Mouse (Mus musculus) gastrocnemius, adult 18-20 months (tissue): ENCODE measurements around the gene Zfp28. TPM values are rescaled to one million over a fixed set of nuclear protein-coding genes. Genes with fewer than 3 reads are reported as not detected.
A peak's percentile ranks its signal among the peaks of the same experiment; 100 is the strongest.

Experiments
- DNase-seq: peaks from one replicate; pipeline ENCODE4 v3.0.0; 2021; ENCODE audit warnings: low spot score
- total RNA-seq, 2 experiments: library from RNA; stranded (reverse); gene quantifications; 2 replicates each; pipeline ENCODE4 v1.2.3; 2021

Gene Zfp28
- total RNA-seq, 2 experiments from 2014 or later = 0.90 to 1.0 TPM

GRCm38 (mm10) chr7:6397996-6398975 is 15.2 kb downstream of the Zfp28 start, which contains the start of gene Smim17:
Gene Smim17 (plus strand): TSS chr7:6398715.
- DNase-seq = peak; percentile 48

GRCm38 (mm10) chr7:6410043-6410442 is 26.9 kb downstream of the Zfp28 start, which contains the start of gene Gm20715:
Gene Gm20715 (plus strand): TSS chr7:6410277.
- DNase-seq = peak; percentile 94

- DNase-seq = no peak
Measured at GRCm38 (mm10) chr7:6414626-6415441, 31.7 kb downstream of the Zfp28 start.

DNA sequence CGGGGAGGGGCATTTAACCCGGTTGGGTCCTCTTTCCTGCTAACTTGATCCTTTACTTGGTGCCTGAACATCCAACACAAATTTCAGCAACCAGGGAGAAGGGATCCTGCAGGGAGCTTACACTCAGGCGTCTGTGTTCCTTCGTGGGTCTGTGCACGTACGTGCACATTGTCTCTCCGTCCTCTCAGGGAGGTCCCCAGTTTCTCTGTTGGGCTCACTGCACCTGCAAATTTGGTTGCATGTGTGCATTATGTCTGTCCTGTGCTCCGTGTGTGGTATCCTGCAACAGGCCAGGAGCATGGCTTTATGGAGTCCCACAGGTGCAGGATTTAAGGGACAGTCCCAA is 32.3 kb downstream of the Zfp28 start:
- no peak for DNase-seq

DNA sequence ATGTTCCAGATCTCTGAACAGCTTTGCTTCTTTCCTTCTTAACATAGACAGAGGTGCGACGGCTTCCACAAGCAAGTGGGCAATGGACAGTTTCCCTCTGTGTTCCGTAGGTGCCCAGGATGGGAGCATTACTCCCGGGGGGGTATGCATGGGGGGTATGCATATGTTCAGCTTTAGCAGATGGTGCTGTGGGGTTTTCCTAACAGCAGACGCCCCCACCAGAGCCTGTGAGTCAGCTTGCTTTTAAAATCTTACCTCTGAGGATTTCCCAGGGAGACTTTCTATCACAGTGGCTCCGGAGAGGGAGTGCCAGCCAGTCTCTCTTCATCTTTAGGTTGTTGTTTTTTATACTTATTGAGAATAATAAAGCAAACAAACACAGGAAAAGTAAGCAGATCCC is 36.8 kb downstream of the Zfp28 start:
- DNase-seq = no peak

GRCm38 (mm10) chr7:6429381-6429780 is 46.3 kb downstream of the Zfp28 start:
- no peak for DNase-seq

- DNase-seq = no peak
Measured at GRCm38 (mm10) chr7:6430342-6430741, 47.2 kb downstream of the Zfp28 start.

- no peak for DNase-seq
Measured at GRCm38 (mm10) chr7:6438388-6438787, 55.3 kb downstream of the Zfp28 start, which contains the start of gene Olfr1344. Gene Olfr1344 (plus strand): TSS chr7:6438688.

DNA sequence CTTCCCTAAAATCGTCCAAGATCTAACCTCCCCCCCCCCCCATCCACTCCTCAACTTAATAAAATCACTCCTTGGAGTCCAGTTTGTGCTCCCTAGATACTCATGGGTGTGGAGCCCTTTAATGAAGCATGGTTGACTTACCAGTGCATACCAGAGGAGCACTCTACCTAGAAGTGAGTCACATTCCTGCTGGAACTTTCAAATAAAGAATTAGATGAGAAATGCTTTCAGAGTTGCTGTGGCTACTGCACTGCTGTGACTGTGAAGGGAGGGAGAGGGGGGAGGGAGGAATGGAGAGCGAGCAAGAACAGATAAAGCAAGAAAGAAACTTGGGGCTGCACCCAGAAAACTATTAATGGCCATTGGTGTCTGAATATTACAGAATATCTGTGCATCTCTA is 58.1 kb downstream of the Zfp28 start:
- no peak for DNase-seq

Other genes with a start within 250 kb of the Zfp28 start
- 10 to 100 TPM; 27.2 to 27.6 TPM for gene Zfp787, start 227.3 kb upstream of the Zfp28 start, total RNA-seq
- 10 to 100 TPM in 1 of 2 experiments, 1 to 10 TPM in 1; 6.3 to 10.0 TPM for gene Zfp444, start 211.1 kb upstream of the Zfp28 start, total RNA-seq
- gene Galp, start 186.2 kb upstream of the Zfp28 start, total RNA-seq = not detected
- not detected for gene Zscan5b, start 161.0 kb upstream of the Zfp28 start, total RNA-seq
- not detected for gene Epp13, start 130.6 kb upstream of the Zfp28 start, total RNA-seq
- gene Zfp667, start 96.7 kb upstream of the Zfp28 start, total RNA-seq = 1 to 10 TPM; 3.3 to 4.2 TPM
- gene Zfp583, start 52.0 kb upstream of the Zfp28 start, total RNA-seq = under 1 TPM; 0.43 to 0.50 TPM
- gene Gm3854, start 39.5 kb upstream of the Zfp28 start, total RNA-seq = under 1 TPM; 0.32 to 0.45 TPM
- 1 to 10 TPM; 1.8 to 2.5 TPM for gene Zfp78, start 20.0 kb upstream of the Zfp28 start, total RNA-seq
- under 1 TPM; 0.12 to 0.16 TPM for gene Smim17, start 15.4 kb downstream of the Zfp28 start, total RNA-seq
- gene Gm20715, start 27.0 kb downstream of the Zfp28 start, total RNA-seq = not detected
- not detected for gene Olfr1344, start 55.4 kb downstream of the Zfp28 start, total RNA-seq
- gene Olfr1336, start 72.9 kb downstream of the Zfp28 start, total RNA-seq = not detected
- gene Olfr1346, start 83.8 kb downstream of the Zfp28 start, total RNA-seq = not detected
- not detected for gene Olfr5, start 103.6 kb downstream of the Zfp28 start, total RNA-seq
- gene Olfr1347, start 116.5 kb downstream of the Zfp28 start, total RNA-seq = not detected
- not detected for gene Olfr1348, start 125.5 kb downstream of the Zfp28 start, total RNA-seq
- gene Olfr1349, start 139.7 kb downstream of the Zfp28 start, total RNA-seq = not detected
- not detected for gene Olfr1350, start 181.5 kb downstream of the Zfp28 start, total RNA-seq